Mouse (Mus musculus) stomach, embryonic 16.5 days (tissue): ENCODE data around the gene Ptms. TPM values are rescaled to one million over a fixed set of nuclear protein-coding genes. Genes with fewer than 3 reads are reported as not detected.
"Not testable (repeated sequence)": the region's sequence is repeated elsewhere in the genome, so short reads cannot be mapped to it uniquely, and the experiment has no call there.

Source experiments
- ATAC-seq: fragments of 200-750 bp; cut with Nextera tagmentation; 2 replicates; pipeline ENCODE4 v1.8.0; 2017; ENCODE audit warnings: moderate number of reproducible peaks, moderate TSS enrichment; ENCODE audit not compliant: insufficient read depth, low FRiP score
- H3K27ac ChIP-seq: fragments of 300-500 bp; sonication (generic); 2 replicates; pipeline ENCODE4 v1.5.1; 2014; ENCODE audit warnings: low read length
- H3K27me3 ChIP-seq: fragments of 300-500 bp; sonication (generic); 2 replicates; pipeline ENCODE4 v1.6.1; 2014; ENCODE audit warnings: low read length, control low read depth, mixed read lengths; ENCODE audit not compliant: control insufficient read depth, insufficient read depth
- H3K36me3 ChIP-seq: fragments of 300-500 bp; sonication (generic); 2 replicates; pipeline ENCODE4 v1.6.1; 2014; ENCODE audit warnings: low read length; ENCODE audit not compliant: control insufficient read depth, insufficient read depth
- H3K4me1 ChIP-seq: fragments of 300-500 bp; sonication (generic); 2 replicates; pipeline ENCODE4 v1.6.1; 2014; ENCODE audit warnings: low read length, control low read depth, mixed read lengths; ENCODE audit not compliant: control insufficient read depth, insufficient read depth
- H3K4me2 ChIP-seq: fragments of 300-500 bp; sonication (generic); 2 replicates; pipeline ENCODE4 v1.6.1; 2014; ENCODE audit warnings: low read depth, low read length, mixed read lengths
- H3K4me3 ChIP-seq: fragments of 300-500 bp; sonication (generic); replicated peaks from 2 replicates; pipeline ENCODE4 v1.5.1; 2014; ENCODE audit warnings: mild to moderate bottlenecking, low read length
- H3K9ac ChIP-seq: fragments of 300-500 bp; sonication (generic); 2 replicates; pipeline ENCODE4 v1.6.1; 2014; ENCODE audit warnings: low read length
- H3K9me3 ChIP-seq: fragments of 300-500 bp; sonication (generic); replicated peaks from 2 replicates; pipeline ENCODE4 v1.6.1; 2016; ENCODE audit warnings: low read length, control low read depth; ENCODE audit not compliant: control insufficient read depth
- WGBS: fragments of 180-500 bp; shearing (Covaris S2); extraction: QIAGEN DNeasy Blood & Tissue Kit; methylation state at CpG from one replicate; pipeline ENCODE4 v1.1.7; 2014; 5-methylcytosine and 5-hydroxymethylcytosine counted together
- polyA plus RNA-seq: library from polyadenylated mRNA; unstranded; fragments of >200 nt; fragmentation: Nextera tagmentation; extraction: Ambion mirVana; gene quantifications from 2 replicates; pipeline ENCODE4 v1.2.1, GENCODE M21; 2015

Gene Ptms
- polyA plus RNA-seq, 1 experiment from 2014 or later = 177 TPM

- Histone ChIP-seq H3K4me2 (no peak overlapping the region), H3K9ac (no peak overlapping the region), H3K27me3 (no peaks in the 10 kb centered on the region), H3K4me1 (peaks cover 11% of the 10 kb centered on the region), H3K36me3 (no peaks in the 10 kb centered on the region), H3K4me3 (no peak overlapping the region), H3K27ac (no peak overlapping the region), H3K9me3 (no peaks in the 10 kb centered on the region)
- no peak for ATAC-seq
These were observed 18.1 kb downstream of the Ptms start for GRCm38 (mm10) chr6:124901851-124902250.

GRCm38 (mm10) chr6:124900801-124901480 is 19.0 kb downstream of the Ptms start:
- Histone ChIP-seq H3K36me3 (no peaks in the 10 kb centered on the region), H3K9ac (no peak overlapping the region), H3K4me3 (no peak overlapping the region), H3K4me2 (no peak overlapping the region), H3K4me1 (peaks cover 11% of the 10 kb centered on the region), H3K27me3 (no peaks in the 10 kb centered on the region), H3K9me3 (no peaks in the 10 kb centered on the region), H3K27ac (no peak overlapping the region)
- no peak for ATAC-seq
- 52% methylated on average over 10 of the region's 10 CpGs for WGBS

GRCm38 (mm10) chr6:124900056-124900800 is 19.7 kb downstream of the Ptms start:
- ATAC-seq = no peak
- WGBS = 55% methylated on average over 8 of the region's 8 CpGs
- Histone ChIP-seq H3K27me3 (no peaks in the 10 kb centered on the region), H3K4me3 (no peak overlapping the region), H3K9me3 (no peaks in the 10 kb centered on the region), H3K4me2 (no peak overlapping the region), H3K27ac (no peak overlapping the region), H3K36me3 (no peaks in the 10 kb centered on the region), H3K9ac (no peak overlapping the region), H3K4me1 (peaks cover 9% of the 10 kb centered on the region)

- Histone ChIP-seq H3K4me2 (no peak overlapping the region), H3K9ac (no peak overlapping the region), H3K4me1 (no peaks in the 10 kb centered on the region), H3K36me3 (no peaks in the 10 kb centered on the region), H3K9me3 (no peaks in the 10 kb centered on the region), H3K4me3 (no peak overlapping the region), H3K27ac (no peak overlapping the region), H3K27me3 (no peaks in the 10 kb centered on the region)
- WGBS = 32% methylated on average over 3 of the region's 3 CpGs
- ATAC-seq = no peak
These were observed 21.5 kb downstream of the Ptms start for GRCm38 (mm10) chr6:124898359-124898758.

- not testable (repeated sequence) for H3K4me3 ChIP-seq, H3K4me2 ChIP-seq, H3K27ac ChIP-seq, ATAC-seq, H3K4me1 ChIP-seq, H3K9me3 ChIP-seq, H3K9ac ChIP-seq, H3K27me3 ChIP-seq, H3K36me3 ChIP-seq
- WGBS = 91% methylated on average over 2 of the region's 2 CpGs
These were observed 25.8 kb downstream of the Ptms start for GRCm38 (mm10) chr6:124894113-124894512.

- no peak for ATAC-seq
These were observed 28.9 kb downstream of the Ptms start for GRCm38 (mm10) chr6:124890997-124891396.

GRCm38 (mm10) chr6:124888555-124889125 is 31.3 kb downstream of the Ptms start:
- Histone ChIP-seq H3K9me3 (no peaks in the 10 kb centered on the region), H3K36me3 (no peaks in the 10 kb centered on the region), H3K4me3 (no peak overlapping the region), H3K27me3 (no peaks in the 10 kb centered on the region), H3K9ac (no peak overlapping the region), H3K27ac (no peak overlapping the region), H3K4me2 (no peak overlapping the region), H3K4me1 (no peaks in the 10 kb centered on the region)
- 83% methylated on average over 6 of the region's 6 CpGs for WGBS
- no peak for ATAC-seq

More at GRCm38 (mm10) chr6:124890997-124891396, 28.9 kb downstream of the Ptms start:
- Histone ChIP-seq H3K4me1 (no peaks in the 10 kb centered on the region), H3K27me3 (no peaks in the 10 kb centered on the region), H3K9me3 (no peaks in the 10 kb centered on the region), H3K36me3 (no peaks in the 10 kb centered on the region), H3K4me2 (no peak overlapping the region), H3K9ac (no peak overlapping the region), H3K27ac (no peak overlapping the region), H3K4me3 (no peak overlapping the region)
- WGBS = 57% methylated on average over 6 of the region's 6 CpGs

- Histone ChIP-seq H3K27ac (no peak within 1 kb of the TSS), H3K9ac (no peak within 1 kb of the TSS), H3K4me3 (no peak within 1 kb of the TSS), H3K36me3 (no peaks in the 10 kb centered on the region), H3K9me3 (no peaks in the 10 kb centered on the region), H3K27me3 (no peaks in the 10 kb centered on the region), H3K4me1 (no peaks in the 10 kb centered on the region), H3K4me2 (no peak within 1 kb of the TSS)
- no peak for ATAC-seq
- WGBS = 69% methylated on average over 9 of the region's 9 CpGs
These were observed 31.9 kb downstream of the Ptms start, which contains the start of gene Cd4 for GRCm38 (mm10) chr6:124887986-124888385. Gene Cd4, minus strand, starts transcription at chr6:124888221.

- Histone ChIP-seq H3K27ac (no peak overlapping the region), H3K27me3 (no peaks in the 10 kb centered on the region), H3K36me3 (no peaks in the 10 kb centered on the region), H3K9me3 (no peaks in the 10 kb centered on the region), H3K4me1 (no peaks in the 10 kb centered on the region), H3K9ac (no peak overlapping the region), H3K4me3 (no peak overlapping the region), H3K4me2 (no peak overlapping the region)
- WGBS = 87% methylated on average over 8 of the region's 8 CpGs
- ATAC-seq = no peak
These were observed 33.9 kb downstream of the Ptms start for GRCm38 (mm10) chr6:124885956-124886381.
